Mouse (Mus musculus): ENCODE measurements around the gene Fam89a.

GRCm38 (mm10) chr8:124691706-124692105 lies 59.9 kb downstream of the Fam89a start:
- no peak for TF ChIP-seq CTCF (IDR thresholded peaks at IDR 0.05; ENCODE audit: low read depth)
- TF ChIP-seq EP300 (IDR thresholded peaks at IDR 0.05; ENCODE audit: low read depth), result no peak
